Mouse (Mus musculus): ENCODE results near the gene Retreg3.
A peak's percentile ranks its signal among the peaks of the same experiment; 100 is the strongest.

DNA sequence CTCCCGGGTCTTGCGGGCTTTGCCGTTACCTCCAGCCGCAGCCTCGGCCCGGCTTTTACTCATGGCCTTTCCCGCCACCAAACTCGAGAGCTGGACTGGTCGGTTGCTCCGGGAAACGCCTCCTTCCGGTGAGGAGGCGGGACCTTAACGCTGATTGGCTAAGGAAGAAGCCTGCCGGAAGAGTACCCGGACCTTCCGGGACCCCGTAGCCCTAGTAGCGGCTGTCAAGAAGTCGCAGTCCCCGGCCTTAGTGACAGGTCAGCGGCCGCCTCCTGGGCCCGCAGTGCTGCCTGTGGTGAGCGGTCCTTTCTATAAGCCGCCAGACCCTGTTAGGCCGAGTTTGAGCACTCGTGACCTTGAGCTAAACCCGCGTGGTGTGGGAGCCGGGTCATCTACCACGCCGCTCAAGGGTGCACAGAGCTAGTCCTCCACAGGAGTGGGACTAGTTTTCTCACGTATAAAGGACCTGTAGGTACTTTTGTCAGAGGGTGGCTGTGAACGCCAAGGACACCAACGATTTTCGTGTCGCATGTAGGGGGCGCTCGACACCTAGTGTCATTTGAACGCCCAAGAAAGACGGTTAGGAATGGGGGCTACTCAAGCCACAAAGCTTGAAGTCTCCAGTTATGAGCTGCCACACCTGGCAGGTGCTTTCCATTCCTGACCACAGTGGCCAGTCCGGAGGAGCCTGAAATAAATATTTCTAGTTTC, 24.2 kb downstream of the Retreg3 start, which contains the start of gene Psmc3ip:
- peak; percentile 83 for TF ChIP-seq POLR2A (IDR thresholded peaks at IDR 0.05; ENCODE audit: insufficient read depth, low read depth, low read length)
- peak; percentile 94; the same call in 1 of the 2 replicates for TF ChIP-seq CTCF (IDR thresholded peaks at IDR 0.05)

Data from heart, adult 2 months (tissue).